Mouse (Mus musculus) retina, embryonic 14.5 days (tissue): ENCODE data around the gene Krtap3-1.
A peak's percentile ranks its signal among the peaks of the same experiment; 100 is the strongest.
"Not testable (repeated sequence)": the region's sequence is repeated elsewhere in the genome, so short reads cannot be mapped to it uniquely, and the experiment has no call there.

Source experiments
- DNase-seq: peaks from one replicate; pipeline ENCODE4 v3.0.0-alpha.2; 2015; ENCODE audit warnings: low spot score

The Krtap3-1 gene

DNA sequence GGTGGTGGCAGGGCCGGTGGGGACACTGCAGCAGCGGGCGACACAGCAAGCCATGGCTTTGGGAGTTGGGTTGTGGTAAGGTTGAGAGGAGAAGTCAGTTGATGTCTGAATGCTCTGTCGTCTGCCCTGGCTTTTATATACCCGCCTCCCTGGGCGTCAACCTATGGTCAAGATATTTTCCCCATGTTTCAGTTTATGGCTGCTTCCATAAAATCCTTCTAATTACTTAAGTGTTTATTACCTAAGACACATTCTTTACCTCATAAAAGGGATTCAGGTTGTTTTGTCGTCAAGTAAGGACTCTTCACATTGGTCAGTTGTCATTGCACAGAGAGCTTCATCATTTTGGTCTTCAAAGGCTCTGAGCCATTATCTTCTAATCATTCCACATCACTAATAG, at the start of gene Krtap3-1:
Gene Krtap3-1 (minus strand): TSS at position 101 of the 400 bp plus-strand sequence.
- no peak for DNase-seq

GRCm38 (mm10) chr11:99614796-99615363, 48.5 kb upstream of the Krtap3-1 start, which contains the start of gene Krtap2-4:
Gene Krtap2-4, minus strand, starts transcription at chr11:99614846.
- DNase-seq = no peak

DNA sequence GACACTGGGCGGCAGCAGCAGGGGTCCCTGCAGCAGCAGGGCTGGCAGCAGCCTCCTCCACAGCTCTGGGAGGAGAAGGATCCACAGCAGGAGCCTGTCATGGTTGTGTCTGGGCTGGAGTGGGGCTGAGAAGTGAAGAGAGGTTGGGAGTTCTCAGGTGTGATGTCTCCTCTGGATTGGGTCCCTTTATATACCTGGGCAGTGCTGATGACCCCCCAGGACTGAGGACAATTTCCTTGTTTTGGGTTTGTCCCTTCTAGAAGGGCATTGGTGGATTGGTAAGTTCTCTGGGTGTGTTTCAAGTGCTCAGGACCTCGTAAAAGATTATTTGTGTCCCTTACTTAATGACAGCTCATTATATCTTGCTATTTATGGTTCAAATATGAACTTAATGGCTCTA, 43.7 kb upstream of the Krtap3-1 start, which contains the start of gene Gm11937:
Gene Gm11937 (minus strand): TSS at position 101 of the 400 bp plus-strand sequence.
- DNase-seq = not testable (repeated sequence)

DNA sequence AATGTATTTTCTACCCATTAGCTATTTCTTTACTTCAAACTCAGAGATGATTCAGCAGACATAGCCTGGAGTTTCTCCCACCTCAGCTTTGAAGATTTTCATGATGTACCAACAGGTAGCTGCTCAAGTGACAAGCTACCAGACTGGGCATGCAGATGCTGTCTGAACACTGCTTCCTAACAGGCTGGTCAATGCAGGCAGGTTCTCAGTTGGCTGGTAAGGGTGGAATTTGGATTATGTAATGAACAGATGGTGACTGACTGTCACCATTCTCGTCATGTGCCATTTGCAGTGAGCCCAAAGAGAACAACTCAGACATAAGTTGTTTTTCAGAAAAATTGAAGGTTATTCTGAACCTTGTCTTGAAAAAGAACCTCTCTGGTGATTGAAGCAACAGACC, 42.7 kb upstream of the Krtap3-1 start:
- no peak for DNase-seq

DNA sequence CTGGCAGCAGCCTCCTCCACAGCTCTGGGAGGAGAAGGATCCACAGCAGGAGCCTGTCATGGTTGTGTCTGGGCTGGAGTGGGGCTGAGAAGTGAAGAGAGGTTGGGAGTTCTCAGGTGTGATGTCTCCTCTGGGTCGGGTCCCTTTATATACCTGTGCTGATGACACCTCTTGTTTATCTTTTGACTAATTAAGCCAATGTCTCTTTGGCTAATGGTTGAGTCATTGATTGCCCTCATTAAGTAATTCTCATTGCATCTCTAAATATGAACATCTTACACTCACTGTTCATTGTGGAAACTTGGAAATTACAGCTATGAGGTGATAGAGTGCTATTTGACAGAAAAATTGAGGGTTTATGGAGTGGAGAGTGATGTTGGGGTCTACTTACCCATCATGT, 36.8 kb upstream of the Krtap3-1 start, which contains the start of gene Gm11938:
Gene Gm11938 (minus strand): TSS at position 101 of the 400 bp plus-strand sequence.
- not testable (repeated sequence) for DNase-seq

GRCm38 (mm10) chr11:99597742-99598141, 31.3 kb upstream of the Krtap3-1 start, which contains the start of gene Krtap9-3:
Gene Krtap9-3, minus strand, starts transcription at chr11:99598105.
- DNase-seq = not testable (repeated sequence)

DNA sequence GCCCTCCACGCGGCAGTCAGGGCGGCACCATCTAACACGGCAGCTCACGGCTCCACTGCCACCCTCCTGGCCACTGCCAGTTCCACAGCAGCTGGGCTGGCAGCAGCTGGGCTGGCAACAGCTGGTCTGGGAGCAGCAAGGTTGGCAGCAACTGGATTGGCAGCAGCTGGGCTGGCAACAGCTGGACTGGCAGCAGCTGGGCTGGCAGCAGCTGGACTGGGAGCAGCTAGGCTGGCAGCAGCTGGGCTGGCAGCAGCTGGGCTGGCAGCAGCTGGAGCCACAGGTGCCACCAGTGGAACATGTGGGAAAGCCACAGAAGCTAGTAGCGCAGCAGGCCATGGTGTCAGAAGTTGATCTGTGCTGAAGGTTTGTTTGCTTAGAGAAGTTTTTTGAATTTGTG, 24.6 kb upstream of the Krtap3-1 start, which contains the start of gene Krtap1-3:
Gene Krtap1-3 (minus strand): TSS at position 359 of the 400 bp plus-strand sequence.
- no peak for DNase-seq

- no peak for DNase-seq
These were observed 18.7 kb upstream of the Krtap3-1 start for GRCm38 (mm10) chr11:99585096-99585495.

DNA sequence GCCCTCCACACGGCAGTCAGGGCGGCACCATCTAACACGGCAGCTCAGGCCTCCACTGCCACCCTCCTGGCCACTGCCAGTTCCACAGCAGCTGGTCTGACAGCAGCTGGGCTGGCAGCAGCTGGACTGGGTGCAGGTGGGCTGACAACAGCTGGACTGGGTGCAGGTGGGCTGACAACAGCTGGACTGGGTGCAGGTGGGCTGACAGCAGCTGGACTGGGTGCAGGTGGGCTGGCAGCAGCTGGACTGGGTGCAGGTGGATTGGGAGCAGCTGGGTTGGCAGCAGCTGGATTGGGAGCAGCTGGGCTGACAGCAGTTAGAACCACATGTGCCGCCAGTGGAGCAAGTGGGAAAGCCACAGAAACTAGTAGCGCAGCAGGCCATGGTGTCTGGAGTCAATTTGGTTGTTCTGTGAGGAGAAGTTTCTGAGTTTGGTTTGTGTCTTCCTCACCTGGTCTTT, 16.8 kb upstream of the Krtap3-1 start, which contains the start of gene Krtap1-4:
Gene Krtap1-4 (minus strand): TSS at position 410 of the 460 bp plus-strand sequence.
- DNase-seq = no peak

- DNase-seq = no peak
These were observed 15.1 kb upstream of the Krtap3-1 start for GRCm38 (mm10) chr11:99581564-99581963.

DNA sequence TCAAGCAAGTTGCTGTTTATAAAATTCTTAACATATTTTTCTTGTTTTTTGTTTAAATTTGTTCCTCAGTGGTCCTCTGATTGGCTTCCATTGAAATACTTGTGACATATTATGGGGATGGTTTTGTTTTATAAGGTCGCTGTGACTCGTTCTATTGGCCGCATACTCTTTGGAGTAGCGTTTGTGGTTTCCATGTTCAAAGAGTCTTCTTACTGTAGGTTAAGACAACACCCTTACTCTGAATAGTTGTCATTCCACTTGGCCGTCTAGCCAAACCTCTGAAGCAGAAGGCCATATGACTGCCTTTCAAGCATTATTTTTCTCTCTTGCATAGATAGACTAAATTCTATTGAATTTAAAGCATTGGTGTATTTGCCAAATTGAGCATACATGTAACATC, 14.6 kb upstream of the Krtap3-1 start:
- DNase-seq = no peak

DNA sequence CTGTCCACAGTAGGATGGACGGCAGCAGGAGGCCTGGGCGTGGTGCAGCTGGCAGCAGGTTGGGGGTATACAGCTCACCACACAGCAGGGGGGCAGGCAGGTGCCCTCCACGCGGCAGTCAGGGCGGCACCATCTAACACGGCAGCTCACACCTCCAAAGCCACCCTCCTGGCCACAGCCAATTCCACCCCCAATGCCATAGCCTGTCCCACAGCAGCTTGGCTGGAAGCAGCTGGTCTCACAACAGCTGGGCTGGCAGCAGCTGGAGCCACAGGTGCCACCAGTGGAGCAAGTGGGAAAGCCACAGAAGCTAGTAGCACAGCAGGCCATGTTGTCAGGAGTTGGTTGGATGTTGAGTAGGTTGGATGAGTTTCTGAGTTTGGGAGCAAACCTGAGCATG, 14.2 kb upstream of the Krtap3-1 start, which contains the start of gene Krtap1-5:
Gene Krtap1-5 (minus strand): TSS at position 381 of the 400 bp plus-strand sequence.
- DNase-seq = no peak

GRCm38 (mm10) chr11:99574106-99574505, 7.7 kb upstream of the Krtap3-1 start:
- DNase-seq = peak; percentile 89

- no peak for DNase-seq
These were observed 6.7 kb upstream of the Krtap3-1 start for GRCm38 (mm10) chr11:99573164-99573563.

- no peak for DNase-seq
These were observed 3.9 kb downstream of the Krtap3-1 start for GRCm38 (mm10) chr11:99562580-99562979.

GRCm38 (mm10) chr11:99559366-99559765, 7.1 kb downstream of the Krtap3-1 start, which contains the start of gene Gm11939:
Gene Gm11939, minus strand, starts transcription at chr11:99559466.
- DNase-seq = no peak

GRCm38 (mm10) chr11:99557976-99558745, 8.3 kb downstream of the Krtap3-1 start:
- DNase-seq = no peak

- no peak for DNase-seq
These were observed 9.7 kb downstream of the Krtap3-1 start, which contains the start of gene Krtap3-2 for GRCm38 (mm10) chr11:99556753-99557152. Gene Krtap3-2, minus strand, starts transcription at chr11:99556853.

GRCm38 (mm10) chr11:99556195-99556594, 10.2 kb downstream of the Krtap3-1 start:
- DNase-seq = no peak

DNA sequence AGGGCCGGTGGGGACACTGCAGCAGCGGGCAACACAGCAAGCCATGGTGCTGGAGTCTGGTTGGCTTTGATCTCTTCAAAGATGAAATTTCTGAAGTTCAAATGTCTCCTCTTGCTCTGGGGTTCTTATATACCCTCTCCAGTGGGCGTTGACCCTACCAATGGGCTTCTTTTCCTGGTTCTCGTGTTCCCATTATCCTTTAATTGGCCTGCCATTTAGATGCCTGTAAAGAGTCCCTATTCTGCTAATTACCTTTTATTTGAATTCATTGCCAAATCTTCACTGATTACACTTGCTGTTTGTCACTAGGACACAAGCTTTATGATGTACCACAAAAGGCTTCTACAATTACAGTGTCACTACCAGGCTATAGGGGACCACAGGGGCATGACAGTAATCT, 15.7 kb downstream of the Krtap3-1 start, which contains the start of gene Krtap3-3:
Gene Krtap3-3 (minus strand): TSS at position 101 of the 400 bp plus-strand sequence.
- DNase-seq = no peak

- DNase-seq = no peak
These were observed 18.5 kb downstream of the Krtap3-1 start for GRCm38 (mm10) chr11:99547892-99548291.

GRCm38 (mm10) chr11:99539721-99540120, 26.7 kb downstream of the Krtap3-1 start:
- peak; percentile 33 for DNase-seq
